ENCODE assay signal across 8 mouse cellular contexts in genomic region chr4:41098577-41098951, GRCm38 (mm10). TPM values are rescaled to one million over a fixed set of nuclear protein-coding genes. Genes with fewer than 3 reads are reported as not detected.
DNase-seq lines count a peak whose midpoint lies in the region; ATAC-seq lines count a peak whose summit lies in the region.

No protein-coding gene starts in this region.

- peaks cover 36 to 38% of the 10 kb centered on the region in 2 experiments for H3K4me1 ChIP-seq in heart, embryonic 14.5 days (ENCODE audit: control insufficient read depth in 2 of 2, insufficient read depth in 2 of 2, low read length in 2 of 2)
- H3K4me1 ChIP-seq in embryonic facial prominence, embryonic 12.5 days: peaks cover 10% of the 10 kb centered on the region; the same call in 1 of the 2 replicates
- H3K4me1 ChIP-seq in kidney, embryonic 14.5 days (ENCODE audit: control insufficient read depth, insufficient read depth, low read length): peaks cover 22% of the 10 kb centered on the region
- peaks cover 4% of the 10 kb centered on the region for H3K4me1 ChIP-seq in midbrain, embryonic 16.5 days (ENCODE audit: control insufficient read depth, insufficient read depth, low read length)

- 20% methylated on average over 11 of the region's 11 CpGs for WGBS in heart, embryonic 14.5 days
- 16% methylated on average over 11 of the region's 11 CpGs for WGBS in embryonic facial prominence, embryonic 12.5 days
- WGBS in kidney, embryonic 14.5 days: 10% methylated on average over 11 of the region's 11 CpGs
- WGBS in midbrain, embryonic 16.5 days: 17% methylated on average over 11 of the region's 11 CpGs

- peak overlapping the region; percentile 57 for H3K9ac ChIP-seq in heart, embryonic 14.5 days (ENCODE audit: low read length)
- 0 out of 2 replicates have a peak overlapping the region, but pooled peaks have one; percentile 48 for H3K9ac ChIP-seq in embryonic facial prominence, embryonic 12.5 days
- no peak overlapping the region for H3K9ac ChIP-seq in kidney, embryonic 14.5 days (ENCODE audit: low read depth, low read length)
- peak overlapping the region; percentile 69 for H3K9ac ChIP-seq in midbrain, embryonic 16.5 days (ENCODE audit: low read depth, low read length)

- peak overlapping the region in 1 of 2 experiments; percentile 45; a peak in 2 of 4 replicates for H3K4me3 ChIP-seq in heart, embryonic 14.5 days (ENCODE audit: control insufficient read depth in 1 of 2, insufficient read depth in 1 of 2, low read depth in 1 of 2, low read length in 2 of 2)
- H3K4me3 ChIP-seq in embryonic facial prominence, embryonic 12.5 days: peak overlapping the region; percentile 44
- peak overlapping the region; percentile 38 for H3K4me3 ChIP-seq in kidney, embryonic 14.5 days (ENCODE audit: low read length)
- peak overlapping the region; percentile 54 for H3K4me3 ChIP-seq in midbrain, embryonic 16.5 days (ENCODE audit: low read depth, low read length)

- H3K4me2 ChIP-seq in heart, embryonic 14.5 days (ENCODE audit: low read length): peak overlapping the region; percentile 91
- peak overlapping the region; percentile 89 for H3K4me2 ChIP-seq in embryonic facial prominence, embryonic 12.5 days (replicated peaks)
- peak overlapping the region; percentile 88 for H3K4me2 ChIP-seq in kidney, embryonic 14.5 days (replicated peaks; ENCODE audit: low read depth, low read length)
- peak overlapping the region; percentile 96 for H3K4me2 ChIP-seq in midbrain, embryonic 16.5 days (ENCODE audit: low read length)

- ATAC-seq in heart, embryonic 14.5 days (ENCODE audit: insufficient number of reproducible peaks, insufficient read depth, low FRiP score, low read depth): no peak
- ATAC-seq in embryonic facial prominence, embryonic 12.5 days (ENCODE audit: insufficient number of reproducible peaks, insufficient read depth, low FRiP score, low TSS enrichment): no peak
- ATAC-seq in kidney, embryonic 14.5 days (ENCODE audit: low FRiP score, low TSS enrichment): peak; percentile 15
- peak; percentile 18; the same call in 1 of the 2 replicates for ATAC-seq in midbrain, embryonic 16.5 days

- DNase-seq in heart, postnatal 4 days: no peak
- DNase-seq in spleen, postnatal 4 days (ENCODE audit: low spot score in 2 of 2): no peak
- DNase-seq in T-cell, adult 2 months (ENCODE audit: low spot score): no peak
- DNase-seq in spleen, postnatal 14 days (ENCODE audit: low spot score in 2 of 2): no peak

- H3K27ac ChIP-seq in heart, embryonic 14.5 days (replicated peaks in 1 of 2; ENCODE audit: control insufficient read depth in 1 of 2, insufficient read depth in 1 of 2, low read depth in 2 of 2, low read length in 2 of 2): no peak overlapping the region
- H3K27ac ChIP-seq in embryonic facial prominence, embryonic 12.5 days: no peak overlapping the region
- H3K27ac ChIP-seq in kidney, embryonic 14.5 days (ENCODE audit: low read depth, low read length): no peak overlapping the region
- H3K27ac ChIP-seq in midbrain, embryonic 16.5 days (ENCODE audit: low read length): no peak overlapping the region

- peaks cover 6% of the 10 kb centered on the region; the same call in 1 of the 2 replicates for H3K27me3 ChIP-seq in heart, embryonic 14.5 days (ENCODE audit: control insufficient read depth, insufficient read depth, low read length)
- H3K27me3 ChIP-seq in embryonic facial prominence, embryonic 12.5 days: peaks cover 31% of the 10 kb centered on the region
- peaks cover 9% of the 10 kb centered on the region; the same call in 1 of the 2 replicates for H3K27me3 ChIP-seq in kidney, embryonic 14.5 days (ENCODE audit: control insufficient read depth, insufficient read depth, low read length)
- peaks cover 11% of the 10 kb centered on the region for H3K27me3 ChIP-seq in midbrain, embryonic 16.5 days (ENCODE audit: control insufficient read depth, insufficient read depth, low read depth, low read length)

- no peaks in the 10 kb centered on the region for H3K9me3 ChIP-seq in heart, embryonic 14.5 days (ENCODE audit: control insufficient read depth, low read length)
- no peaks in the 10 kb centered on the region for H3K9me3 ChIP-seq in embryonic facial prominence, embryonic 12.5 days
- no peaks in the 10 kb centered on the region for H3K9me3 ChIP-seq in kidney, embryonic 14.5 days (ENCODE audit: control insufficient read depth, low read length)
- no peaks in the 10 kb centered on the region for H3K9me3 ChIP-seq in midbrain, embryonic 16.5 days (replicated peaks; ENCODE audit: control insufficient read depth, low read length, poor library complexity, severe bottlenecking)

- H3K36me3 ChIP-seq in heart, embryonic 14.5 days (ENCODE audit: control insufficient read depth, insufficient read depth, low read length): no peaks in the 10 kb centered on the region
- H3K36me3 ChIP-seq in embryonic facial prominence, embryonic 12.5 days: no peaks in the 10 kb centered on the region
- no peaks in the 10 kb centered on the region for H3K36me3 ChIP-seq in kidney, embryonic 14.5 days (ENCODE audit: control insufficient read depth, insufficient read depth, low read length)
- H3K36me3 ChIP-seq in midbrain, embryonic 16.5 days (ENCODE audit: control insufficient read depth, insufficient read depth, low read length): no peaks in the 10 kb centered on the region

RNA-seq across cellular contexts. Expression of gene Aqp3, which starts 0.6 kb away (rescaled TPM):
- polyA plus RNA-seq in heart, embryonic 14.5 days (2014; fragmentation: Nextera tagmentation; extraction: Ambion mirVana): 0.19 and 0.55 TPM in 2 replicates
- under 1 TPM; 0.14 to 0.19 TPM for total RNA-seq in heart, postnatal 4 days (2021)
- 2.1 and 2.7 TPM in 2 replicates for polyA plus RNA-seq in embryonic facial prominence, embryonic 12.5 days (2016; fragmentation: Nextera tagmentation; extraction: Ambion mirVana)
- 12.8 and 13.3 TPM in 2 replicates for polyA plus RNA-seq in kidney, embryonic 14.5 days (2014; fragmentation: Nextera tagmentation; extraction: Ambion mirVana)
- polyA plus RNA-seq in midbrain, embryonic 16.5 days (2015; fragmentation: Nextera tagmentation; extraction: Ambion mirVana): 0.24 and 0.41 TPM in 2 replicates

RNA-seq across cellular contexts. Expression of gene Nol6, which starts 25.7 kb away (rescaled TPM):
- 12.4 and 14.6 TPM in 2 replicates for polyA plus RNA-seq in heart, embryonic 14.5 days (2014; fragmentation: Nextera tagmentation; extraction: Ambion mirVana)
- 10 to 100 TPM; 22.2 to 24.9 TPM for total RNA-seq in heart, postnatal 4 days (2021)
- polyA plus RNA-seq in embryonic facial prominence, embryonic 12.5 days (2016; fragmentation: Nextera tagmentation; extraction: Ambion mirVana): 29.6 and 30.2 TPM in 2 replicates
- polyA plus RNA-seq in kidney, embryonic 14.5 days (2014; fragmentation: Nextera tagmentation; extraction: Ambion mirVana): 18.0 and 32.9 TPM in 2 replicates
- 40.9 and 43.6 TPM in 2 replicates for polyA plus RNA-seq in midbrain, embryonic 16.5 days (2015; fragmentation: Nextera tagmentation; extraction: Ambion mirVana)

RNA-seq across cellular contexts. Expression of gene Ube2r2, which starts 37.0 kb away (rescaled TPM):
- 82.8 and 86.8 TPM in 2 replicates for polyA plus RNA-seq in heart, embryonic 14.5 days (2014; fragmentation: Nextera tagmentation; extraction: Ambion mirVana)
- 100 to 1,000 TPM; 120 to 121 TPM for total RNA-seq in heart, postnatal 4 days (2021)
- 104 and 119 TPM in 2 replicates for polyA plus RNA-seq in embryonic facial prominence, embryonic 12.5 days (2016; fragmentation: Nextera tagmentation; extraction: Ambion mirVana)
- polyA plus RNA-seq in kidney, embryonic 14.5 days (2014; fragmentation: Nextera tagmentation; extraction: Ambion mirVana): 97.6 and 103 TPM in 2 replicates
- 51.1 and 57.5 TPM in 2 replicates for polyA plus RNA-seq in midbrain, embryonic 16.5 days (2015; fragmentation: Nextera tagmentation; extraction: Ambion mirVana)

RNA-seq across cellular contexts. Expression of gene Aqp7, which starts 50.6 kb away (rescaled TPM):
- 0.32 TPM in 1 of 2 replicates, not detected in the other for polyA plus RNA-seq in heart, embryonic 14.5 days (2014; fragmentation: Nextera tagmentation; extraction: Ambion mirVana)
- total RNA-seq in heart, postnatal 4 days (2021): 10 to 100 TPM; 11.5 to 11.7 TPM
- 0.14 TPM in 1 of 2 replicates, not detected in the other for polyA plus RNA-seq in embryonic facial prominence, embryonic 12.5 days (2016; fragmentation: Nextera tagmentation; extraction: Ambion mirVana)
- polyA plus RNA-seq in kidney, embryonic 14.5 days (2014; fragmentation: Nextera tagmentation; extraction: Ambion mirVana): 0.46 and 0.53 TPM in 2 replicates
- polyA plus RNA-seq in midbrain, embryonic 16.5 days (2015; fragmentation: Nextera tagmentation; extraction: Ambion mirVana): not detected in 2 replicates

Comparison
In these comparisons a context has a peak if more than half of its experiments do, and no peak if none do; other contexts are left out.
1. ATAC-seq: peak in kidney, embryonic 14.5 days (single experiment) and midbrain, embryonic 16.5 days (single experiment); none in heart, embryonic 14.5 days (single experiment) and embryonic facial prominence, embryonic 12.5 days (single experiment).
2. Peak in every context shown above with its lines, with median percentiles within 50 percentile points of each other: H3K4me2 ChIP-seq.